Comparison of ENCODE assay signal across 16 mouse cellular contexts in genomic region chr3:147246141-147246540, GRCm38 (mm10).
"Had no signal": no experiment of that assay in that cellular context is flagged by ENCODE, and none has a peak within 500 bp of the region (broad histone marks: within the 10 kb centered on the region; RNA-seq: fewer than 3 reads in every experiment).

No protein-coding gene starts in this region.

- H3K9ac ChIP-seq: neural tube, embryonic 13.5 days; neural tube, embryonic 15.5 days; stomach, embryonic 15.5 days had no signal

- H3K4me2 ChIP-seq: neural tube, embryonic 13.5 days; neural tube, embryonic 15.5 days; stomach, embryonic 15.5 days had no signal

- H3K4me3 ChIP-seq: neural tube, embryonic 13.5 days; neural tube, embryonic 15.5 days; stomach, embryonic 15.5 days had no signal

- H3K4me1 ChIP-seq: neural tube, embryonic 15.5 days; stomach, embryonic 15.5 days had no signal

- DNase-seq: retina, postnatal 1 day; right cerebral cortex, adult 18-20 months; right cerebral cortex, postnatal 14 days; right cerebral cortex, postnatal 25 days; right cerebral cortex, postnatal 4 days; spleen, adult 18-20 months; thymus, adult 18-20 months; thymus, adult 2 months; thymus, postnatal 14 days; thymus, postnatal 25 days; thymus, postnatal 36 days; thymus, postnatal 4 days had no signal

- H3K27me3 ChIP-seq: neural tube, embryonic 13.5 days; neural tube, embryonic 15.5 days; stomach, embryonic 15.5 days had no signal

- H3K27ac ChIP-seq: neural tube, embryonic 13.5 days; neural tube, embryonic 15.5 days; stomach, embryonic 15.5 days; stomach, postnatal 0 days had no signal

- H3K9me3 ChIP-seq: neural tube, embryonic 13.5 days; neural tube, embryonic 15.5 days; stomach, embryonic 15.5 days had no signal

- H3K36me3 ChIP-seq: neural tube, embryonic 13.5 days; neural tube, embryonic 15.5 days; stomach, embryonic 15.5 days had no signal
